Mouse (Mus musculus): ENCODE measurements around the gene Hamp.
"Not testable (repeated sequence)": the region's sequence is repeated elsewhere in the genome, so short reads cannot be mapped to it uniquely, and the experiment has no call there.

Gene Hamp

DNA sequence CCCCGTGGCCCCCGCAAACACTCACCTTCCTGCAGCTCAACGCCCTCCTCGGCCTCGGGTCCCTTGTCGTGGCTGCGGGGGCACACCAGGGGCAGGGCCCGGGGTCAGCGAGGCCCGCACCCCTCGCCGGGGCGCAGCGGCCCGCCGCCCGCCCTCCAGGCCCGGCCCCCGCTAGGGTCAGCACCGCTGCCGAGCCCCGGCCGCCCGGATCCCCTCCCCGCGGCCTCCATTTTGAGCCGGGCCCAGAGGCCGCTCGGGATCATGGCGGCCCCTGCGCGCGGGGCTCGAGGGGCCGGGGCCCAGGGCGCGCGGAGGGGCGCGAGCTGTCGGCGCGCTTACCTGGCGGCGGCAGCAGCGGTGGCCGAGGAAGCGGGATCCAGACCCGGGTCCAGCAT is 12.5 kb upstream of the Hamp start:
- in situ Hi-C loops (cut with MseI, MboI), result no loop called here

DNA sequence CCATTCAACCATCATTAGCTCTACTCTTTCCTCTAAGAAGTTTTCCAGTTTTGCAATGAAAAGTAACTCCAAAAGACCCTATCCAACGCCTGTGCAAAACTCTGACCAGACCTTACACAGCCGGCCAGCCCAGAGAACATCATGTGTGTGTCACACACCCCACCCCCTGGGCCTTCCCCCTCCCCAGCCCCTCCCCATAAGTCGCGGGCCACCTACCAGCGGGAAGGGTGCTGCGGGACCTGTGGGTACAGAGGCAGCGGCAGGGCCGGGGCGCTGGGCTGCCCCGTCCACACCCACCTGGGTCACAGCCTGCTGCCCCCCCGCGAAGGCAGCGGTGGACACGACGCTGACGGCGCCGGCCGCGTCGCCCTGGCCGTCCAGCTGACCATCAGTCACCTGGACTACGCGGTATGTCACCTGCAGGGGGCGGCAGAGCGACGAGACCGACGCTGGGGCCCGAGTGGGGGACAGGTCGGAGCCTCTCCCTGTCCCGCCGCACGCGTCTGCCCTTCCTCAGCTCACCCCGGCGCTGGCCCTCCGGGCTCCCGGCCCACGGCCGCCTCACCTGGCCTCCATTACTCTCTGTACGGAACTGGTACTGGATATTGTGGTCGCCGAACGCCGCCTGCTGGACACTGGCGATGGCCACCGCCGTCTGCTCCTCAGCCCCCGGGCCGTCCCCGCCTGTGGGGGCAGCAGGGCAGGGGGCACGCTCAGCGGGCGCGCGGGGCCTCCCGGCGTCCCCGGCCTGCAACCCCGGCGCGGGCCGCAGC is 11.9 kb upstream of the Hamp start:
- in situ Hi-C loops (cut with MseI, MboI), result no loop called here

DNA sequence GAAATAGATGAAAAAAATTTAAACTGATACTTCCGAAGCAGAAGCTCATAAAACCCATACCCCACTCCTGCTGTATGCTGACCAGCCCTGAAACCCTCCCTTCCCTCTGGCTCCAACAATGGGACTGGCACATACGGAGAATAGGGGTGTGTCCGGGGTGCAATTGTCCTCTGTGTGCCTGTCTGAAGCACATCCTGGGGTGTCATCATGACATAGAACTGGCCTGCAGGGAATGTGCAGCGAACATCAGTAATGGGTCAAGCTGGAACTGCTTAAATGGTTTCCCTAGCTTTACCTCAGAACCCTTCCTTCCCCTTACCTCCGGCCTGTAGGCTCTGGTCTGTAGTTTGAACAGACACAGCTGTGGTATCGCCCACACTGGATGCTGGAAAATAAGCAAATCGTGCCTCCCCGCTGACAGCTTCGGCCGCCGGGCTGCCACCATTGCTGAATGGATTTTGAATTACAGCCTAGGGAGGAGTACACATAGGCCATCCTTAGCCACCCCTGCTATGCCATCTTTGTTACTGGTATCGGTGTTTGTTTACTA is 11.2 kb upstream of the Hamp start:
- in situ Hi-C loops (cut with MseI, MboI), result no loop called here

DNA sequence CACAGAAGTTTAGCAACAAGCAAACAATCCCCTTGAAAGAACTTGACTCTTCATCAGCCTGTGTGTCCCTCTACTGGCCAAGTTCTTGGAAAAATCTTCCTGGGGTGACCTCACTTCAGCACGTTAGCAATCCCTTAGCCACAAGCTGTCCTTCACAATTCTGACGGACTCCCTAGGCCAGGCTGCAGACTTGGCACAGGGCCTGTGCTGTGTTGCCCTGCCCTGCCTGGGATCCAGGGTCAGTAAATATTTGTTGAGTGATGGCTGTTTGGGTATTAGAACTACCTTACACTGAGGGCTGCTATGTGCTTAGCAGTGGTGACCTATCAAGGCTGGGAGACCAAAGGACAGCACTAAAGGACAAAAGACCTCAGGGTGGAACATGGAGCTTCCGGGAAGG is 10.2 kb upstream of the Hamp start:
- in situ Hi-C loops (cut with MseI, MboI), result no loop called here

DNA sequence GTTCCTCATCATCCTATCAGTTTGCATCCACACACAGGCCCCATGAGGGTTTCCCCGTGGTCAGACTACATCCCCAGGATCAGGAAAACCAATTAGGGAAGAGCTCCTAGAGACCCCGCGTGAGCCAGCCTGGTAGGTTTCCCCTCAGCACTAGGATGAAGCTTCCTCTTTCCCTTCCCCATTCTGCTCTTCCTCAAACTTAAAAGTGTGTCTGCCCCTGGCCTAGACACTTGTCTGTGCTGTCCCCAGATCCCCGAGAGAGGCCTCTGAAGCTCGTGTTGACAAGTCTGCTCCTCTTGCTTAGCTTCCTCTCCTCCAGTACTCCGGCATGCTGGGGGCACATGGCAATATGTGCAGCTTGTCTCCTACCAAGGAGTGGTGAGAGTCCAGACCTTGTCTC is 9.6 kb upstream of the Hamp start:
- in situ Hi-C loops (cut with MseI, MboI), result no loop called here

DNA sequence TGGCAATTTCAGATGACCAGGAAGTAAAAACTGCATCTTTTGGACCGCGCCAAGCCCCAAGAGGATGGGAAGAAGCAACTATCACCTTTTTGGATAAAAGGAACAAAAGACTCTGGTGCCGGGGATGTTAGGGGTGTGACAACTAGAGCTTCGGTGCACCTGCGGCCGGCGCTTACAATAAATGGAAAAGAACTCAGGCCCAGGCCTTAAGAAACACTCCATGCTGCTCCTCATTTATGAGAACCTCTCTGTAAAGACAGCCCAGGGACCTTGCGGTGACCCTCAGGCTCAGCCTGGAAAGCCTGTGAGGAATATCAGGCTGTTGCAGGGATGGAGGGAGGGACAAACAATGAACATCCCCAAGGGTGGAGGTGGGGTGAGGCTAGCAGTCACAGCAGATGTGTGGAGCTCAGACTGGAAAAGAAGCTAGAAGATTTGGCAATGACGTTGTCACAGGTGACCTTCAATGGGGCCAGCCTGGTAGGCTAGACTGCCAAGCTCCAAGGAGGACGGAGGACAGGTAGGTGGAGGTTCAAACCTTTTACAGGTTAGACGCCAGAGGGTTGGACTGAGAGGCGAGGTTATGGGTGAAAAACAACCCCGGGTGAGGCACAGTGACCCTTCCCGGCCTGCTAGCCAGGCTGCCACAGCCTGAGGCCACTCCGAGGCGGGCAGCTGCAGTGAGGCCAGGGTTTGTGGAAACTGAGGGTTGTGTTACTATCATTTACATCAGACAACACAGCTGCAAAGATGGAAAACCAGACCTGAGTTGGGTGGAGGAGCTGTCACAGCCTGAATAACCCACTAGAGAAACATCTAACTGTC is 8.8 kb upstream of the Hamp start:
- in situ Hi-C loops (cut with MseI, MboI), result no loop called here

DNA sequence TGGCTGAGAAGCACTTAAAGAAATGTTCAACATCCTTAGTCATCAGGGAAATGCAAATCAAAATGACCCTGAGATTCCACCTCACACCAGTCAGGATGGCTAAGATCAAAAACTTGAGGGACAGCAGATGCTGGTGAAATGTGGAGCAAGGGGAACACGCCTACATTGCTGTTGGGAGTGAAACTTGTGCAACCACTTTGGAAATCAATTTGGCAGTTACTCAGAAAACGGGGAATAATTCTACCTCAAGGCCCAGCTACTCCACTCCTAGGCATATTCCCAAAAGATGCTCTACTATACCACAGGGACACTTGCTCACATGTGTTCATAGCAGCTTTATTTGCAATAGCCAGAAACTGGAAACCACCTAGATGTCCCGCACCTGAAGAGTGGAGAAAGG is 6.1 kb upstream of the Hamp start:
- in situ Hi-C loops (cut with MseI, MboI), result not testable (repeated sequence)

DNA sequence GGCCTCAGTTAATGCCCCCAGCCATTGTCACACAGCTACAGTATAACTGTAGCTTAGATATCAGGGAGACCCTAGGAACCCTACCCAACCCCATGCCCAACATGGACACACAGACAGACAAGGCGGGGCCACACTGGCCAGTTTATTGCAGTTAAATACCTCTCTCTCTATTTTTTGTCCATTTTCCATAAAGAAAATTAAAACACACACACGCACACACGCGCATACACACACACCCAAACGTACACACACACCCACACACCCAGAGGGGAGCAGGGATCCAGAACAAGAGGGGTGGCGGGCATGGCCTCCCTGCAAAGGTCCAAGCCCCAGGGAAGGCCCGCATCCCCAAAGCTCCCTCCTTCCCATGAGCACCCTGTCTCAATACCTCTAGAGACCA is 2.0 kb upstream of the Hamp start:
- in situ Hi-C loops (cut with MseI, MboI), result no loop called here

DNA sequence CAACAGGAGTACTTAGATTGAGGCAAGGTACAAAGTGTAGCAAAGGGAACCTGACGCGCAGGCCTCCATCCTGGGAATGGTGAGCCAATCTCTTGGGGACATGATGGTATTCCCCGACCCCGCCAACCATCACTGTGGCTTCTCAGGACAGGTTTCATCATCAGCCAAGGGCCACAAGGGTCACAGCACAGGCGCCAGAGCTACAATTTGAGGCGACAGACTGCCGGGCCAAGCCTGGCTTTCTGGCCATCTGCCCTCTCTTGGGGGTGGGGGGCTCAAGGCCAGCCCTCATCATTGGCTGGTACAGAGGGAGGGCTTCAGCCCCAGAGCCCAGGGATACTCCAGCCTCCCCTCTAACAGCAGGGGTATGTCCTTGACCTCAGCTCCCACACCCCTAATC is 1.6 kb upstream of the Hamp start:
- in situ Hi-C loops (cut with MseI, MboI), result not testable (repeated sequence)

DNA sequence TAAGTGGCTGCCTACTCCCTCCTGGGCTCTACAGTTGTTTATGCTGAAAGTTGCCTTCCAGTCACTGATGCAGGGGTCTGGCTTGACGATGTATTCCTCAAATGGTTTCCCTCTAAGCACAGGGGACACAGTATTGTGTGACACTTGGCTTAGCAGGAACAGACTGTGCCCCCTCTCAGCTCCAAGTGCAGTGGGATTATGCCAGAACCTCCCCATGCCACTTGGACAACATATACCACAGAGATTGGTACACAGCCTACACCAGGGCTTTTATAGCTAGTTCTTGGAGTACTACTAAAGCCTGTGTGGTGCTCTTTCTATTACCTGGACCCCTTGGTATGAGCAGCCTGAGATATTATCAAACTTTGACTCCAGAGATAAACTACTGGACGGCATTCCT is 874 bp upstream of the Hamp start:
- in situ Hi-C loops (cut with MseI, MboI), result not testable (repeated sequence)

DNA sequence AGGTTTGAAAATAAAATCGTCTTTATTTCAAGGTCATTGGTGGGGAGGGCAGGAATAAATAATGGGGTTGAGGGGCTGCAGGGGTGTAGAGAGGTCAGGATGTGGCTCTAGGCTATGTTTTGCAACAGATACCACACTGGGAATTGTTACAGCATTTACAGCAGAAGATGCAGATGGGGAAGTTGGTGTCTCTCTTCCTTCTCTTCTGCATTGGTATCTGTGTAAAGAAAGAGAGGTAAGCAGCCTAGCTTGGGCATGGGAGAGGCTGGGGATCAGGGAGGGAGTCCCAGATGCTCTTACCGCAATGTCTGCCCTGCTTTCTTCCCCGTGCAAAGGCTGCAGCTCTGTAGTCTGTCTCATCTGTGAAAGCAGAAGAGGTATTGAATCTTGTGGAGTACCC is 1.5 kb downstream of the Hamp start:
- in situ Hi-C loops (cut with MseI, MboI), result not testable (repeated sequence)

DNA sequence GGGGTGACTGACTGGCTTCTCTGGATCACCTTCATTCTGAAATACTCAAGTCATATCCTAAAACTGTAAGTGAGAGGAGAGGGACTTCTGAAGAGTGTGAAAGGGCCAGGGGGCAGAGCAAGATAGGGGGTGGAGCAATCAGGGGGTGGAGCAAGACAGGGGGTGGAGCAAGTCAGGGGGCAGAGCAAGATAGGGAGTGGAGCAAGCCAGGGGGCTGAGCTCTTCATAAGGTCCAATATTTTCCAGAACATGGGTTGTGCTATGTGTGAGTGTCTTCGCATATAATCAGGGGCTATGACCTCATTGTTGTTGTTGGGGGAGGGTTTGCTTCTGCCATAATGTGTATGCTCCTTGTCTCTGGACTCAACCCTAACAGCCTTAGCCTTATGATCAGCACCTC is 3.8 kb downstream of the Hamp start:
- in situ Hi-C loops (cut with MseI, MboI), result not testable (repeated sequence)

DNA sequence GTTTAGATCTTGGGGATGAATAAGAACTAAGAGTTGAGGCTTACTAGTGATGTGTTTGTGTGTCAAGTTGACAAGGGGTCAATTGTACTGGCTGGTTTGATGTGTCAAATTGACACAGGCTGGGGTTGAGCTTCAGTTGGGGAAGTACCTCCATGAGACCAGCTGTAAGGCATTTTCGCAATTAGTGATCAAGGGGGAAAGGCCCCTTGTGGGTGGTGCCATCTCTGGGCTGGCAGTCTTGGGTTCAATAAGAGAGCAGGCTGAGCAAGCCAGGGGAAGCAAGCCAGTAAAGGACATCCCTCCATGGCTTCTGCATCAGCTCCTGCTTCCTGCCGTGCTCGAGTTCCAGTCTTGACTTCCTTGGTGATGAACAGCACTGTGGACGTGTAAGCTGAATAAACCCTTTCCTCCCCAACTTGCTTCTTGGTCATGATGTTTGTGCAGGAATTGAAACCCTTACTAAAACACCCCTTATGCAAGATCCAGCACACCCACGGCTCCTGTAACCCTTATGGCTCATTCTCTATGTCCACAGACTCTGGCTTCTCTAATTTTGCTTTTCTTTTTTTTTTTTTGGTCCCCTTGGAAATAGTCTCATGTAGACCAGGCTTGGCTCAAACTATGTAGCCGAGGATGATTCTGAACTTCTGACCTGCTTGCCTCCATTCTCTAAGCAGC is 8.3 kb downstream of the Hamp start:
- in situ Hi-C loops (cut with MseI, MboI), result not testable (repeated sequence)

DNA sequence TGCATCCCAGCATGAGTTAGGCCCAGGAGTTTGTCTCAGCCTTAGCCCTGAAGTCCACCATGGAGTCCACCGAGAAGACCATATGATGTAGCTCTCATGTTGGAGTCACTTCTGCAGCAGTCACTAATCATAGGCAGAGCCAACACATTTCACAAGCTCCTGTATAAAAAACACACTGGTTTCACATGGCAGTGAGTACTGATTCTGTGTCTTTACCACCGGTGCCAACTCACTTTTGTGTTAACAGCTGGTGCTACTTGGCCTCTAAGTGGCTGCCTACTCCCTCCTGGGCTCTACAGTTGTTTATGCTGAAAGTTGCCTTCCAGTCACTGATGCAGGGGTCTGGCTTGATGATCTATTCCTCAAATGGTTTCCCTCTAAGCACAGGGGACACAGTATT is 19.3 kb downstream of the Hamp start, which contains the start of gene Hamp2:
Gene Hamp2 (minus strand): TSS at position 101 of the 400 bp plus-strand sequence.
- in situ Hi-C loops (cut with MseI, MboI), result not testable (repeated sequence)

DNA sequence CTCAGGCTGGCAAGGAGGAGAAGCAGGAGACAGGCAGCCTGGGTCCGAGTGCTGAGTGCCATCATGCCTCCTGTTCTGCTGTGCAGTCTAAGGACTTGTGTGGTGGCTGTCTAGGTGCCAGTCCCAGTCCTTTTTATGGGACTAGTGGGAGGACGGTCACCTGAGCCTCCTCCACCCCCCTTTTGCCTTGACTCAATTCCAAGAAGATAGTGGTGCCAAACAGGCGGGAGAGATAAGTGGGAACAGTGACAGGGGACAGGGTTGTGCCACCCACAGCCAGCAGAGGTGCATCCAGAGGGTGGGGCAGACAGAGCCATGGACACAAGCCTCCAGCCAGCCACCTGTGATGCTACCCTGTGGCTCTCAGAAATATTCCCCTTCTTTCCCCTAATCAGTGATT is 19.8 kb downstream of the Hamp start:
- in situ Hi-C loops (cut with MseI, MboI), result no loop called here

DNA sequence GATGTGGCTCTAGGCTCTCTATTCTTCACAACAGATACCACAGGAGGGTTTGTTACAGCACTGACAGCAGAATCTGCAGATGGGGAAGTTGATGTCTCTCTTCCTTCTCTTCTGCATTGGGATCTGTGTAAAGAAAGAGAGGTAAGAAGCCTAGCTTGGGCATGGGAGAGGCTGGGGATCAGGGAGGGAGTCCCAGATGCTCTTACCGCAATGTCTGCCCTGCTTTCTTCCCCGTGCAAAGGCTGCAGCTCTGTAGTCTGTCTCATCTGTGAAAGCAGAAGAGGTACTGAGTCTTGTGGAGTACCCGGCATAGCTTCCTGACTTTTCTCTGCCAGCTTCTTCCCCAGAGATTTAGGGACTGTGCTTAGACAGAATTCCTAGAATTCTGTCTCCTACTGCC is 21.3 kb downstream of the Hamp start:
- in situ Hi-C loops (cut with MseI, MboI), result not testable (repeated sequence)

DNA sequence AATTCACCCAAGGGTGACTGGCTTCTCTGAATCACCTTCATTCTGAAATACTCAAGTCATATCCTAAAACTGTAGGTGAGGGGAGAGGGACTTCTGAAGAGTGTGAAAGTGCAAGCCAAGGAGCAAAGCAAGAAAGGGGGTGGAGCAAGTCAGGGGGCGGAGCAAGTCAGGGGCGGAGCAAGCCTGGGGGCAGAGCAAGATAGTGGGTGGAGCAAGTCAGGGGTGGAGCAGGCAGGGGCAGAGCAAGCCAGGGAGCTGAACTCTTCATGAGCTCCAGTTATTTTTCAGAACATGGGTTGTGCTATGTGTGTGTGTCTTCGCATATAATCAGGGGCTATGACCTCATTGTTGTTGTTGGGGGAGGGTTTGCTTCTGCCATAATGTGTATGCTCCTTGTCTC is 23.6 kb downstream of the Hamp start:
- in situ Hi-C loops (cut with MseI, MboI), result no loop called here

DNA sequence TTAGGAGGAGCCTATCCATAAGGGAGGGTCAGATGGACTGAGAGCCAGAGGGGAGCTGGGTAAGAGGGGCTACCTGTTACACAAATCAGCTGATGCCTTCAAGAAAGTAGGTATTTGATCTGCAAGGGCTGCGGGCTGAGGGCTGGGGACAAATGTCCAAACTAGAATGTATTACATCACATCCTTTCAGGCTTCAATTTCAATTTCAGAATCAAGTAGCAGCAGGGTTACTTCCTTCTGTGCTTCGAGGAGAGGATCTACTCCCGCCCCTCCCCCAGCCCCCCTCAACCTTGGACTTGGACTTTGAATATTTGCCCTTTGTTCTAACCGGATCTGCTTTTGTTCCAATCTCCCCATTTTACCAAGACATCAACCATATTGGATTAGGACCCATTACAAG is 26.6 kb downstream of the Hamp start:
- in situ Hi-C loops (cut with MseI, MboI), result no loop called here

DNA sequence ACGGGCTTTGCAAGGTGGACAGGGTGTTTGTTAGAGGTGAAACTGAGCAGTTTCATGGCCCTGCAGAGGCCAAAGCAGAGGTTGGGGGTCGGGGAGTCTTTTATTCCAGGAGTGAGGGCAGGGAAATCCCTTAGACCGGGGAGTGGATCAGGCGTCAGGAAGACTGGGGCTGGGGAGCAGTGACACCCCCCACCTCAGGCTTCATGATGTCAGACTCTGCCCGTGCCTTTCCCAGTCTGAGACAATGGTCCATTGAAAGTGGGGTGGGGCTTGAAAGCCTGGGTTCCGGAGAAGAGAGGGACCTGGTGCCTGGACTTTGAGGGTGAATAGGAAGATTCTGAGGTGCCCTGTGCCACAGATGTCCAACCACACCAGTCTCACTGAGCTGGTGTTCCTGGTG is 27.1 kb downstream of the Hamp start:
- in situ Hi-C loops (cut with MseI, MboI), result no loop called here

DNA sequence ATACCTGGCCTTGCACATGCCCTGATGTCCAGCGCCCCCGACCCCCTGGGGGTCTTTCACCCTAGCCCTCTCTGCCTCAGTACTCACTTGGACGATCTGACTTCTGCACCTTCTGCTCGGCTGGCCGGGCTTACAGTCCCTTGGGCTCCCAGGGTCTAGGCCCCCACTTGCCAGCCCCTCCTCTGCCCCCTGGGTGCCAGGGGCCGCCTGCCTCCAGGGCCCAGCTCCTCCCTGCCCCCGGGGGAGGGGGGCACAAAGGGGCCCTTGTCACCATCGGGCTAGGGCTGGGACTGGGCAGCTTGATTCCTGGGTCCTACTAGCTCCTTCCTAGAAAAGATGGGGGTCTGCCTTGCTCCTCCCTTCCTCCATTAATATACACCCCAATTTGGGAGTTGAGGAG is 29.1 kb downstream of the Hamp start, which contains the start of gene Mag:
Gene Mag (minus strand): TSS at position 142 of the 400 bp plus-strand sequence.
- in situ Hi-C loops (cut with MseI, MboI), result no loop called here

DNA sequence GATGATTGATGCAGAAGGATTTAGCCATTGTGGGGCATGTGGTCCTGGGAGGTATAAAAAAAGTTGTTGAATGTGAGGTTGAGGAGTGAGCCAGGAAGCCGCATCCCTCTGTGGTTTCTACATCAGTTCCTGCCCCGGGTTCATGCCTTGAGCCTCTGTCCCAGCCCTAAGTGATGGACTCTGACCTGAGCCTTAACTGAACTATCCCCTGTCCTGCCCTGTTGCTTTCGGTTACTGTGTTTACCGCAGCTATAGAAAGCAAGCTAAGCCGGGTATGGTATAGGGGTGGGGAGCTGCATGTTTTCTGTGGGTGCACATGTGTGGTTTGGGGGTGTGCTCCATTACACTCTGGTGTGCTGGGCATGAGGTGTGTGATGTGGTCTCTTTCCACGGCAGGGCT is 34.1 kb downstream of the Hamp start:
- in situ Hi-C loops (cut with MseI, MboI), result no loop called here

DNA sequence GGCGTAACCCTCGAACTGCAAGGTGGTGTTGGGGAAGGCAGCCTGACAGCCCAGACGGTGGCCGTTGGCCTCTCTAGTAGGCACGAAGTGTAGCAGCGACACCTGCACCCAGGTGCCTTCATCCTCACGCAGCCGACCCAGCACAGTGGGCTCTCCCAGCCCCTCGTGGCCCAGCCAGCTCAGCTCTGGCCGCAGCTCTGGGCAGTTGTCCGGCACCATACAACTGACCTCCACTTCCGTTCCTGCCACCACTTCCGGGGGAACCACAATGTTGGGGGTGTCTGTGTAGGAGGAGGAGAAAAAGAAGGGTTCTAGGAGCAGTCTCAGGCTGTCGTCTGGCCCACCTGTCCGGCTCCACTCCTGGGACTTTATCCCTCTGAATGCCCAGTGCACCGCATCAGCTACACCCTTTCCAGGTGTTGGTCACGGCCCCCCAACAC is 34.8 kb downstream of the Hamp start:
- in situ Hi-C loops (cut with MseI, MboI), result no loop called here
